Mouse (Mus musculus) stomach, postnatal 0 days (tissue): ENCODE measurements at regions not wholly inside any gene's neighbourhood (a gene's known extent, or its start where the extent isn't known, plus 50 kb on each side); places are given as distances from the start of the nearest gene placed in this dataset.
"Not testable (repeated sequence)": the region's sequence is repeated elsewhere in the genome, so short reads cannot be mapped to it uniquely, and the experiment has no call there.

Source experiments
- ATAC-seq: fragments of 200-750 bp; cut with Nextera tagmentation; 2 replicates; pipeline ENCODE4 v1.8.0; 2017; ENCODE audit not compliant: low FRiP score, low TSS enrichment
- DNase-seq: peaks from one replicate; pipeline ENCODE4 v3.0.0-alpha.2; 2016; ENCODE audit warnings: low spot score
- H3K27ac ChIP-seq: fragments of 300-500 bp; sonication (generic); replicated peaks from 2 replicates; pipeline ENCODE4 v1.5.1; 2014; ENCODE audit warnings: mild to moderate bottlenecking, control low read depth
- H3K27me3 ChIP-seq: fragments of 300-500 bp; sonication (generic); 2 replicates; pipeline ENCODE4 v1.6.1; 2014; ENCODE audit warnings: low read length; ENCODE audit not compliant: control insufficient read depth, insufficient read depth
- H3K36me3 ChIP-seq: fragments of 300-500 bp; sonication (generic); 2 replicates; pipeline ENCODE4 v1.6.1; 2014; ENCODE audit warnings: low read length, mixed read lengths; ENCODE audit not compliant: control insufficient read depth, insufficient read depth
- H3K4me1 ChIP-seq: fragments of 300-500 bp; sonication (generic); replicated peaks from 2 replicates; pipeline ENCODE4 v1.6.1; 2014; ENCODE audit warnings: antibody characterized with exemption; ENCODE audit not compliant: control insufficient read depth, insufficient read depth
- H3K4me2 ChIP-seq: fragments of 300-500 bp; sonication (generic); replicated peaks from 2 replicates; pipeline ENCODE4 v1.6.1; 2014; ENCODE audit warnings: low read depth, mild to moderate bottlenecking, control low read depth, moderate library complexity
- H3K4me3 ChIP-seq: fragments of 300-500 bp; sonication (generic); 2 replicates; pipeline ENCODE4 v1.5.1; 2014; ENCODE audit warnings: low read depth, low read length, control low read depth
- H3K9ac ChIP-seq: fragments of 300-500 bp; sonication (generic); 2 replicates; pipeline ENCODE4 v1.6.1; 2014; ENCODE audit warnings: mild to moderate bottlenecking, low read length, control low read depth, mixed read lengths
- H3K9me3 ChIP-seq: fragments of 300-500 bp; sonication (generic); 2 replicates; pipeline ENCODE4 v1.6.1; 2016; ENCODE audit warnings: low read length; ENCODE audit not compliant: control insufficient read depth
- CTCF ChIP-seq: IDR thresholded peaks from 2 replicates; pipeline ENCODE4 v1.5.1; 2016; ENCODE audit warnings: antibody characterized with exemption, low read depth, mild to moderate bottlenecking, moderate library complexity
- EP300 ChIP-seq: optimal IDR thresholded peaks from 2 replicates; pipeline ENCODE3; 2016; ENCODE audit warnings: antibody characterized with exemption
- WGBS: fragments of 180-500 bp; shearing (Covaris S2); extraction: QIAGEN DNeasy Blood & Tissue Kit; methylation state at CpG from one replicate; pipeline ENCODE4 v1.1.7; 2014; 5-methylcytosine and 5-hydroxymethylcytosine counted together

DNA sequence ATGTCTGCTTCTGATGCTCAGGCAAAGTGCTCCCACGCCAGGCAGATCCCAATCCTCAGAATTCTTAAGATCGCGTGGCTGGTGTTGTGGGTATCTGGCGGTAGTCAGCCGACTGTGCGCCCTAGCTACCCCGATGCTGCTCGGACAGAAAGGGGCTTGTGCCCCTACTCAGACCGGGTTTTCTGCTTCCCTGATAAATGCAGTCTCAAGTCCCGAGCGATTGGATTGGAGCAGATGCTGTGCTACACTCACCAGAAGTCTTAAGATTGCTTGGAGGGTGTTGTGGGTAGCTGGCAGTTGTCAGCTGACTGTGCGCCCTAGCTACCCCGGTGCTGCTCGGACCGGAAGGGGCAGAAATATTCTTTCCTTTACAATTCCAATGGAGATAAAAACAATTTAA lies 99.3 kb downstream of the Gm7489 start:
- 89% methylated on average over 15 of the region's 15 CpGs for WGBS
- DNase-seq, H3K27me3 ChIP-seq, H3K27ac ChIP-seq, H3K4me3 ChIP-seq, ATAC-seq, H3K36me3 ChIP-seq, H3K4me2 ChIP-seq, H3K9me3 ChIP-seq, H3K9ac ChIP-seq, H3K4me1 ChIP-seq: not testable (repeated sequence)

DNA sequence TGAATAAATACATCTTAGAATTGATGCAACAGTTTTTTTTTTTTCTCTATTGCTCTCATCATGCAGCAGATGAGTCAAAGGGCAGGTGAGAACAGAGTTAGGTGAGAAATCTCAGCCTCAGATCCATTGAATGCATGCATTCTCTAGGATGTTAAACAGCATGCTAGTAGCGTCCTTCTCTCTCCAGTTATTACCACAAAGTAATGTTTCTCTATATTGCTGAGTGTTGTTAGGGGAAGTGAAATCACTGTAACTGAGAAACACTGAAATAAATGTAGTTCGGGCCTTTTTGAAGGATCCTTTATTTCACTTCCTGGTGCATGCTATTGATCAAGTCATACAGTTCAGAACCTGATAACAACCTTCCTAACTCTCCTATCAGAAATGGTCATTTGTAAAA lies 105.2 kb downstream of the Gm7489 start:
- Histone ChIP-seq H3K9me3 (no peaks in the 10 kb centered on the region), H3K9ac (no peak overlapping the region), H3K4me2 (no peak overlapping the region), H3K4me1 (no peaks in the 10 kb centered on the region), H3K4me3 (no peak overlapping the region), H3K36me3 (no peaks in the 10 kb centered on the region), H3K27ac (no peak overlapping the region), H3K27me3 (no peaks in the 10 kb centered on the region)
- DNase-seq, result no peak
- no peak for ATAC-seq
- 75% methylated on average over 2 of the region's 2 CpGs for WGBS
- TF ChIP-seq CTCF, result no peak
- TF ChIP-seq EP300, result no peak

DNA sequence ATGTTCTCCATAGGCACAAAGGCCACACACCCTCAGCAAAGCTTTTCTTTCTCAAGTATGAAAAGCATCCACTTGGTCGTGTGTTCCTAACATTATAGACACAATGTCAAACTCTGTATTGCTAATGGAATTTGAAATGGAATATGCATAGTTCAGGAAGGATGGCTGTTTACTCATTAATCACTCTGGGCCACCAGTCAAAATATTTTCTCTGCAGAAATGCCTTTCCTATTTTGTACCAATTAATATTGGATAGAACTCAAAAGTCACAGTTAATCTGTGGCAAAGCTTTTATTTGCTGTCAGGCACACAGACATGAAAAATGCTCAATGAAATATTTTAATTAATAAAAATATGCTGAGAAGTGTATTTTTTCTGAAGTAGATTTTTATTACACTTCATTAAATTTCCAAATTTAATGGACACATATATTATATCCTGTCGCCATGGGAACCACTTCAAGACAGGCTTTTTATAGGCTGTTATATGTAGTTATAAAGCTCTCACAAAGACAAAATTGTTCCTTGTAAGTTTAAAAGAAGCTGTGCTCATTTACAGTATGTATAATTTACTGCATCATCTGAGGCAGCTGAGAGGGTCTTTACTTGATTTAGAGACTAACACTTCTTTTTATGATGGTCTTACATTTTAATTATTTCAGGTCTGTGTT lies 110.6 kb downstream of the Gm7489 start:
- ATAC-seq (no peak), DNase-seq (no peak)
- Histone ChIP-seq H3K36me3 (no peaks in the 10 kb centered on the region), H3K27me3 (no peaks in the 10 kb centered on the region), H3K4me2 (no peak overlapping the region), H3K4me1 (no peaks in the 10 kb centered on the region), H3K4me3 (no peak overlapping the region), H3K27ac (no peak overlapping the region), H3K9ac (no peak overlapping the region), H3K9me3 (no peaks in the 10 kb centered on the region)
- TF ChIP-seq EP300 (no peak), CTCF (no peak)
- WGBS, result 54% methylated on average over 2 of the region's 2 CpGs

DNA sequence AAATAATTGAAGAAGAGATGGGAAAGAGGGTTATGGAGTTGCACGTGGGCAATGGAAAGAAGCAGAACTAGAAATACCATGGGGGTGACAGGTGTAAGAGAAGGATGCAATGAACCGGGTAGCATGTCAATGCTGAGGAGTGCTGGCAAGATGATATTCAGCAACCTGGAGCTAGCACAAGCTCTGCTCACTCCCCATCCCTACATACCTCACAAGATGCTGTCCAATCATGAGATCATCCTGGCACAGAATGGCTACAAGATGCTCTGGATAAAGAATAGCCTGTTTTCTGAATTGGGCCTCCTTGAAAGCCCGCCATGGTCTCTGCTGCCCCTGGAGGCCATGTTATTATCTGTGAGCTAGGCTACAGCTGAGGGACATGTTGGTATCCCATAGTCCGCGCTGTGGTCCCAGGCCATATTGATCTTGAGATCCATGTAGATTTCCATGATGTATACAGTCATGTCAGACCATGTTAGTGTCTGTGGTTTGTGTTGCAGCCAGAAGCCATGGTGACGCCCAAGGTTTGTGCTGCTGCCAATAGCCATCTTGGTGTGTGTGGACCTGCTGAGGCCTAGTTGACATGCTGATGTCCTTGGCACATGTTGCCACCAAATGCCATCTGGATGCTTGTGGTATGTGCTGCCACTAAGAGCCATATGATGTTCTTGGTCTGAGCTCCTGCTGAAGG lies 114.0 kb downstream of the Gm7489 start:
- 93% methylated on average over 6 of the region's 6 CpGs for WGBS

DNA sequence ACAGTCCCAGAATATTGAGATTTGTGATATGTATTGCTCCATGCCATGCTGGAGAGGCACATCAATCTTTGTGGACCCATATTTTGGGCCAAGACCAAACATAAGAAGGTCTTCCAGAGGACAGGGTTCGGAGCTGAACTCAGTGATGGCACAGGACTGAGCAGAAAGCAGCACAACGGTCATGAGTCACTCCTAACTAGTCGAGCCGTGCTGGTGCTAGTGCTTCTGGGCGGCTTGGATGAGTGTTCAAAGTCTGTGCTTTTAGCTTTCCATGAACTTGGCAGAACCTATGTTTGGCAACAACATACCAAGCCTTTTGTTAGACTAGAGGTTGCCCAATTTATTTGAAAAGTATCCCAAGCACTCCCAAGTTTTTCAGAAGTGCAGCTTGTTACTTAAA lies 149.1 kb downstream of the Gm7489 start:
- Histone ChIP-seq H3K4me1 (no peaks in the 10 kb centered on the region), H3K9ac (no peak overlapping the region), H3K36me3 (no peaks in the 10 kb centered on the region), H3K4me2 (no peak overlapping the region), H3K27me3 (no peaks in the 10 kb centered on the region), H3K9me3 (no peaks in the 10 kb centered on the region), H3K27ac (no peak overlapping the region), H3K4me3 (no peak overlapping the region)
- WGBS, result 63% methylated on average over 5 of the region's 5 CpGs
- no peak for DNase-seq
- no peak for TF ChIP-seq CTCF
- TF ChIP-seq EP300, result no peak
- ATAC-seq, result no peak

More for the DNA sequence above, 114.0 kb downstream of the Gm7489 start:
- no peak for TF ChIP-seq EP300
- no peak for TF ChIP-seq CTCF
- Histone ChIP-seq H3K27me3 (no peaks in the 10 kb centered on the region), H3K4me3 (no peak overlapping the region), H3K4me2 (no peak overlapping the region), H3K4me1 (no peaks in the 10 kb centered on the region), H3K9me3 (no peaks in the 10 kb centered on the region), H3K36me3 (no peaks in the 10 kb centered on the region), H3K27ac (no peak overlapping the region), H3K9ac (no peak overlapping the region)
- ATAC-seq, result no peak
- DNase-seq, result no peak

DNA sequence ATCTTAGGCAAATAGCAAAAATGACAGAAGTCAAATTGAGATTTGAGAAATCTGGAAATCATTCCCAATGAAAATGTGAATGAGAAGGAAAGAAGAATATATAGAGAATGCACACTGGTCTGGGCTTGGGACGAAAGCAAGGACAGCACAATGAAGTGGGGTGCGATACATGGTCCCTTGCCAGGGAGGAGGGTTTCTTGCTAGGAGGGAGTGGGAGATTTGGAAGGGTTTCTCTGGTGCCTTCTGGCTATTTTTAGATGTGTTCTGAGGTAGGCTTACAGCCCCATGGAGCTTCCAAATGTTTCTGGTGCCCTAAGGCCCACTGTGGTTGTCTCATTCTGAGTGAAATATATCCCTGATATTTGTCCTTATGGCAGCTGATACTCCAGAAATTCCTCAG lies 166.0 kb downstream of the Gm7489 start:
- DNase-seq, result no peak
- H3K4me3 ChIP-seq, result no peak overlapping the region
- no peaks in the 10 kb centered on the region for H3K9me3 ChIP-seq
- TF ChIP-seq CTCF (no peak), EP300 (no peak)
- no peaks in the 10 kb centered on the region for H3K36me3 ChIP-seq
- no peak overlapping the region for H3K4me2 ChIP-seq
- no peaks in the 10 kb centered on the region for H3K4me1 ChIP-seq
- no peaks in the 10 kb centered on the region for H3K27me3 ChIP-seq
- 91% methylated on average over 2 of the region's 2 CpGs for WGBS
- no peak overlapping the region for H3K27ac ChIP-seq
- no peak for ATAC-seq
- no peak overlapping the region for H3K9ac ChIP-seq
